Mouse (Mus musculus): ENCODE measurements at regions not wholly inside any gene's neighbourhood (a gene's known extent, or its start where the extent isn't known, plus 50 kb on each side); places are given as distances from the start of the nearest gene placed in this dataset.

DNA sequence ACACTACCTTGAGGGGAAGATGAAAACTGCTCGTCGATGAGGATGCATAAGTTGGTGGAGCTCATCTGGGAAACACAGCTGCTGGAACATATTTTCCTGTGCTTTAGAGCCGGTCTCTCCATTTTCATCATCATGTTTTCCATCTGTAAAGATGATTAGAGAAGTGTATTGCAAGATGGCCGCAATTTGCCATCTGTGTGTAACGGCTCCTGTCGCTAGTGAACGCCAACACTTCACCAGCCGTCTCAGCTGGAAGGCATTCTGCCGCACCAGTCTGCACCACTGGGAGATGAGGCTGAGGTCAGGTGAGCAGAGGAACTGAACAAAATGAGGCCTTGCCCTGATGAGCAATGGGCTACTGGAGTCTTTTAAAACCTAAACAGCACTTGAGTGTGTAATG is 57.4 kb downstream of the Gm21962 start:
- DNase-seq = no peak

DNA sequence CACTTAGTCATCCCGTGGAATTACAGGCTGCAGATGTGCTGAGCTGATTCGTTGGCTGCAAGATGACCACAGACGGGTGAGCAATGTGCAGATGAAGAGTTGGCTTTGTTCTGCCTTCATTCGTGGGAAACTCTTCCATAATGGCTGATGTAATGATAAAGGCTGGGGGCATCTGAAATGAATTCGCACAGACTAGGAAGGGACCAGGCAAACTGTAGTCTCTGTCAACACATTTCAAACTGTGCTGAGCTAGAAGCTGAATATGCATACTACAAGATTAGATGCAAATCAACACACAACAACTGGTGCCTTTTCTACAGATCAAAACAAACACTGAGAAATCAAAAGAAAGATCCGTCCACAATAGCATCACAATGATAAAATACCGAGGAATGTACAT is 58.1 kb downstream of the Gm21962 start:
- DNase-seq = no peak

DNA sequence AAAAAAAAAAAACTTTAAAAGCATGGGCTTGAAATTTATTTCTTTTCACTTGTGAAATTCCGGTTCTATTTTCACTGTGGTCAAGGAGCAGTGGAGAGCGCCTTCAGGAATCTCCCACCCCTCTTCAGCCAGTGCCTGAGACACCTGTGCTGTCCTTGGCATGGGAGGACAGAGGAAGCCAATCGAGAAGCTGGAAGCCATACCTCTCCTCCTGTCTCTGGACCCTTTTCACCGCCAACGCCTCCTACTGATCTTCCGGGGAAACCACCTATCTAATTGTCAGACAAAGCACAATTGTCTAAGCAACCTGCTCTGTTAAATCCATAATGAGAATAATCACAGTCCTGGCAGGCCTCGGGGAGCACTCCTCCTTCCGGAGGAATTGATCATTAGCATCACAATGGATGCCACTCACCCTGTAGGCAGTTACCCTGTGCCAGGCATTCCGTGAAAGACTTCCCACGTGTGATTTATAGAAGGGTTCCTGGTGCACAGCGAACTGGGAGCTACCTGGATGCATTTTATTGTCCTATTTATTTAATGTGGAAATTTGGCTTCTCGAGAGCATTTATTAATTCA is 66.0 kb downstream of the Gm21962 start:
- DNase-seq = no peak

DNA sequence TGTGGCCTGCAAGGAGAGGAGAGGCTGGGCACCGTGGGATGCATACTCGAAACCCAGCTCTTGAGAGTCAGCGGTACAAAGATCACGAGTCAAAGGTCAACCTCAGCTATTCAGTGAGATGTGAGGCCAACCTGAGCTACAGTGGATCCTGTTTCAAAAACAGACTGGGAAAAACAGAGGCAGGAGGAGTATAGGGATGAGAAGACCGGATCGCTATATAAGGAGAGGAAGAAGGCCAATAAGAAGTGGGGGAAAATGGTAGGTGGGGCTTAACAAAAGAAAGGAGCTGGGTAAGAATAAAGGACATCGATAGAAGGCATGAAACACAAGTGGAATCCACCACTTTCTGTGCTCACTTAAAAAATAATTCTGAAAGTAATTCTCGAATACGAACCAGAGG is 70.2 kb downstream of the Gm21962 start:
- DNase-seq = no peak

DNA sequence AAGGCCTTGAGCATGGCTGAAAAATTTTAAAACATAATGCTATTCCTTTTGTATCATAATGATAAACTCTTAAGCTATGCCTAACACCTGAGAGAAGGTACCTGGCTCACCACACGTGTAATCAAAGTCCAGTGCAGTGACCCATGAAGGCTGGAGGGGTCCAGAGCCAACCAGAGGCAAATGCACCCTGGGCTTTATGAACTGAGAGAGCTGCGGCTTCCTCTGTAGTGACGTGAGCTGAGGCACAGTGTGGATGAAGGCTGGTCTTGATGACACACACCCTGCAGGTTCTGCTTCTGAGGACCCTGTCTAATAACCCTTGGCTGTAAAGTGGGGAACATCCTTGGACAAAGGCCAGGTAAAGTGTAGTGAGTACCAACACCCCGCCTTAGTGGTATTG is 70.8 kb downstream of the Gm21962 start:
- DNase-seq = no peak

DNA sequence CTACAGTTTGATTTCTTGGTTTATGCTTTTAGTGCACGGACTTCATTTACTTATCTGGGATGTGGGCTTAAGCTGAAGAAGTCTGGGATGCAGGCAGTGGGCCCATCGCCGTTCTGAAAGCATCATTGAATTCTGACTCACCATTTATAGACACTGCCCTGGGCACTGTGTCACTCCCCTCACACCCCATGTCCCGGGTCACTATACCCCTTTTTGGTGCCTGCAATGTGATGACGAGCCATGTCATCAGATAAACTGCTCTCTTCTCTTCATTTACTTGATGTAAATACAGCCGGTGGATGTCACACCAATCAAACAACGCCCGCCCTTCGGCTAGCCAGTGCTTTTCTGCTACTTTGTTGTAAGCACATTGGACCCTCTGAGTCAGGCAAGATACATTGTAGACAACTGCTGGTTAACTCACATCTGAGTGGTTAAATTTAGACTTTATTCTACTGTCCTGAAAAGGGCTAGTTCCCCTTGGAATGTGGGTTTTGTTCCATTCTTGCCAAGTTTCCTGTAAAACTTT is 80.5 kb downstream of the Gm21962 start:
- no peak for DNase-seq

DNA sequence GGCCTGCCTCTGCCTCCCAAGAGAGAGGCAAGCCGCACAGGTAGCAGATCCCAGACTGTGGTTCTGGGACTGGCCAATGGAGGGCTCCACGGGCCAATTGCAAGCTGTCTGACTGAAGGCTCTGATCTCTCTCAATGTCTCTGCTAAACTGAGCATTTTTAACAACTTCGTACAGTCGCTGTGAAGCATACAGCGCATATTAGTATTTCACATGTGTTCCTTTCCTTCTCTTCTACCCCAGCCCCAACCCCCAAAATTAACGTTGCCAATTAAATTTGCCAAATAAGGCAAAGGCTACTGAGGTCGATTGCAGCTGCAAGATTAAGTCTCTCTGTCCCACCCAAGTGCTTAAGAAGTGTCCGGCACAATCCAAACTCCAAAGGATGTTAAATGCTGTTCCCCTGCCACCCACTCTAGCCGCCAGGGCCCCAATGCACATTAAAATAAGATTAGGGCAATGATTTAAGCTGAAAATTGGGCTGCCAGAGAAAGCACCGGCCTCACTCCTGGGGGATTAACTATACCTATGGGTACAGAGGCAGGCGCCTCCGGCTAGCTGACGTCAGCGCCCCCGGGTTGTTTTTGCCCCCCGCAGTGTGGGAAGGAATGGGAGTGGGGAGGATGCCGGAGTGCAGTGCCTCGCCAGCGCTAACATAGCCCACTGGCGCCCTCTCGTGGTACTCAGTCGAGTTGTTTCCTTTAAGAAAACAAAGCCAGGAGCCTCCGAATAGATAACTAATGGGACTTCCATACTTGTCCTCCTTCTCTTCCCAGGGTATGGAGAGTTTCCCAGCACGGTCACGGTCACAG is 81.3 kb downstream of the Gm21962 start:
- peak; percentile 53 for DNase-seq

DNA sequence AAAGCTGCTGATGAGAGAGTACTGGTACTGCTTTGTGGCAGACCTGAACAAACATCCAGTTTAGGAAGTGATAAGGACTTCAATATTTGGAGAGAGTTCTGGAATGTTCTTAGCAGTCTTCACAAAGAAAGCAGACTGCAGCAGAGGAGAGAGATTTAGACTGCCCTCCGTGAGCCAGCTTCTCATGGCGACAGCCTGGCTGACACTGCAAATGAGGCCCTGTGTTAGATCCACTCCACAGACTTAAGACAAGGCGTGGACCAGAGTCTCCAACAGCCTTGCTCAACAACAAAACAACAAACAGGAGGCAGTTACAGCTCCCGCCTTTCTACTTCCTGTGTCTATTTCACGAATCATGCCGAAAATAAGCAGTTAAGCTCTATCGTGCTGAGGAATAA is 81.9 kb downstream of the Gm21962 start:
- no peak for DNase-seq

DNA sequence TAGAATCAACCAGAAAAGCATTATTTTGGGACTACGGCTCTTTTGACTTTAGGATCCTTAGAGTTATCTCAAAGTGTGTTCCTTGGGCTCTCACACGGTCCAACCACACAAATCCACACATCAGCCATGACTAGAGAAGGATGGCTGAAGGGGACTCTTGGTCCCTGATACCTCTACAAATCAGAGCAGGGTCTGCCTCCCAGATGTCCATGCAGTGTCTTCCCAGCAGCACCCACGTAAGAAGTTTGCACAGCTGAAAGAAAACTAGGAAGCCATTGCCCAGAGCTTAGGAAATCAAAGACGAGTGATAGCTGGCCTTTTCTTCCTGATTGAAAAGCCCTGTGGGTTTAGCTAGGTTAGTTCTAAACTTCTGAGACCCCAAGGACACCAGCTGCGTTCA is 84.1 kb downstream of the Gm21962 start:
- DNase-seq = no peak

DNA sequence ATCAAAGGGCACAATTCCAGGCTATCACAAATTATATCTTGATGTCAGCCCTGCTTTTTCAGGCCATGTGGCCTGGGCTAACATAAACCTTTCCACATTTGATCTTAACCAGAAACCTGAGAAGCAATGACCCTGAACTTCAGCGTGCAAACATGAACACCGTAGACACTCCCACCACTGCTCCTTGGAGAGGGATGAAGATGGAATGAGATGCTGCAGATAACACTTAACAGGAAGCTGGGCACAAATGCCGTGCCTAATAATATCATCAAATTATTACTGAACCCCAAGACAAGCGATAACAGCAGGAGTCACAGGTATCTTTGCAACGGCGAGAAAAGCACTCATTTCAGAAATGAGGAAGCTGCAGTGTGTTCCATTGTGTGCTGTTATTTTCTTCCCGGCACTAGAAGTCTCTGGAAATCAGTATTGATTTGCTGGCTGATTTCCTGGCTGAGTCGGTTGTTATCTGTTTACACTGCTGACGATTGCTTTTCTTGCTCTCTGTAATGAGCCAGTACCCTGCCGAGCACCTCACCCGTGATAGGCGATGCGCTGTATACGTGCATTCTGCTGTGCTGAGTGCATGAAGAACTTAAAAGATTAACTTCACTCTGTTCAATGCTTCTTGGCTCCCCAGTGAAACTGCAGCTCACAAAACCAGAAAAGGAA is 91.0 kb downstream of the Gm21962 start:
- DNase-seq = no peak

DNA sequence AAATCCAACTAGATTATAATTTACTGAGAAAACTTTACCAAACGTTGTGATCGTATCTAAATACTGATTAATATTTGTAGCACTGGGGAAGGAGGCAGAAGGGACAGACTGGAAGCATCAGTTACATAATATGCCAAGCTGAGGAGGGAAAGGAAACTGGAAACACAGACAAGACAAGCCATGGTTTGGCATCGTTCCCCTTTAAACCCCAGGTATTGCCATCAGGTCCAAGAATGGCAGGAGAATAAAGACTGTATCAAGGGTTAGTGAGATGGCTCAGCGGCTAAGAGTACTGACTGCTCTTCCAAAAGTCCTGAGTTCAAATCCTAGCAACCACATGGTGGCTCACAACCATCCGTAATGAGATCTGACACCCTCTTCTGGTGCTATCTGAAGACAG is 92.1 kb downstream of the Gm21962 start:
- DNase-seq = no peak

DNA sequence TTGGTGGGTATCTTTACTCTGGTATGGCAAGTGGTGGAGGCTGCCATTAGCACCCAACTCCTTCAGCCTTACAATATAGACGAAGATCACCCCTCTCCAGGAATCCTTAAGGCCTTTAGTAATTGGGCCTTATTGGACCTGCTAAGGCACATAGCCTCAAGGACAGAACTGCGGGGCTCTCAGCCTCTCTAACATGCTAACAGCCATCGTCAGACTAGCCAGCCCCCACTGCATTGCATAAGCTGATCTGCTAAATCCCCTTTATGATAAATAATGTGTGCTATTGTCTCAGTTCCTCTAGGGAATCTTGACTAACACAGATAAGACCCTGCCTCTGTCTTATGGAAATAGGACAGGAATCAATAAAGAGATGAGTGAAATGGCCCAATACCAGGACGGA is 95.7 kb upstream of the H2afz start:
- DNase-seq = no peak

DNA sequence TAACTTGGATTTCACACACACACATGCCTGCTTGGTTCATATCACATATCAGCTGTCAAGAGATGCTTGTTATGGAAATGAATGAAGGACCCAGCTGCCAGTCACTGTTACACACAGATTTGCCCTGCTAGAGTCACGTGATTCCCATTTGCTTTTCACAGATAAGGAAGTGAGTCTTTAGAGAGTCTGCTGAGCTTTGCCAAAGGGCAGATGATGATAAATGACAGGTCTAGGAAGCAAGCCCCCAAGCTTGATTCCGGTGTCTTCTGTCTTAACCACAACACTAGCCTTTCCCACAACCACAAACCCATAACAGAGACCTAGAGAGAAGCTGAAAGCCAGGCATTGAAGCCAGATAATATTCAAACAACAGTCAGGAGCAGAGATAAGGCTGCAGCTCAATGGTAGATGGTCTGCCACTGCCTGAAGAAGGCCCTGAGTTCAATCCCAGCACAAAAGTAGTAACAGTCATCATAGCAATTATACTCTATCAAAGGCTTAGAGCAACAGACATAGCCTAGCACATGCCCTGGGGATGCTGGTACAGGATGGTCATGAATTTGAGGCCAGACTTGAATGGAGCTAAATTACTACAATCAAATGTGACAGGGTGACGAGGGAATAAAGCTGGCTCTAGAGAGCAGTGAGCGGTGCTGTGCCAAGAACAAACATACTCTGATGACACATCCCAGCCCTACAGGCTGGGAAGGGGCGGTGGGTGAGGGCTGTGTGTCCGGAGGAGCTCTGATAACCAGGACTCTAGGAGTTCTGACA is 89.0 kb upstream of the H2afz start:
- DNase-seq = no peak

DNA sequence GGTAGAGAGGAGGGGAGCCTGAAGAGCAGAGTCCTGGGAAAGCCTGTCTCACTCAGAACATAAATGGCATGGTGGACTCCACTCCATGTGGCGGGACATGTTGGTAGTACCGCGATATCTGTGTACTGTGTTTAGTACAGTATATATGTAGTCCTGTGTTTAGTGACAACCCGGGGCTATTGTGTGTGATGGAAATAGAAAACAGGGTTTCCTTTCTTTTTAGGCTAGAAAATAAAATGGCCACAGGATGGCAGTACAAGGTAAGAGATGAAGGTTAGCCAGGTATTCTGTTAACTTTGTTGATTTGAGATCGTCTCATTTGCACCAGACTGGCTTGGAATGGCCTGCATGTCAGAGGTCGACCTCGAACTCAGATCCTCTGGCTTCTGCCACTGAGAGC is 86.2 kb upstream of the H2afz start:
- DNase-seq = no peak

DNA sequence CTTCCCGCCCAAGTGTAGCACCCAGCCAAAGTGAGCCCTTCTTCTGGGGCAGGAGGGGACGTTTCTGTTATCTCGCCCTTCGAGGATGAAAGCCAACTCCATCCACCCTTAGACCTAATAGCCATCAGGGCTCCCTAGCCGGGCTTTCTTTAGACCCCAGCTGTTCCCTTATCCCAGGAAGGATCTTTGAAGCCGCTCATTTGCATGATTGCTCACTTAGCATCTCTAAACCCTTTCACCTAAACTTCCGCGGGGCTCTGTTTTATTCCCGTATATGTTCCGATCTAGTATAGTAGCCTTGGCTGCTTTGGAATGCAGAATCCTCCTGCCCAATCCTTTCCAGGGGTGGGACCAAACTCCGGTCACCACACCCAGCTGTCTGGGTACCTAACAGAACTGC is 84.3 kb upstream of the H2afz start:
- no peak for DNase-seq

DNA sequence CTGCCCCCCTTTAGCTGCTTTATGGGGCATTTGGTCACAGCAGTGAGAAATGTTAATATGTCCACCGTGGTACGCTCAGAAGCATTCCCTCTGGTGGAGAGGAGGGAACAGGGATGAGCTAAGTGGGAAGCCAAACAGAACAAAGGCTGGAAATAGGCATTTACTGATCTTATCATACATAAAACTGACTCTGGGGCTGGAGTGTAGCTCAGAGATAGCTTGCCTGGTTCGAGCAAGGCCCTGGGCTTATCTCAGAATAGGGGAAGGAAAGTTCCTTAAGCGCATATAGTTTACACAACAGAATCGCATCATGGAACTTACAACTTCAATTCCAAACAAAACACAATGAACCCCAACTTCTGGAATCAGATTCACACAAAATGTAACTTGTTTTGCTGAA is 81.5 kb upstream of the H2afz start:
- DNase-seq = no peak

DNA sequence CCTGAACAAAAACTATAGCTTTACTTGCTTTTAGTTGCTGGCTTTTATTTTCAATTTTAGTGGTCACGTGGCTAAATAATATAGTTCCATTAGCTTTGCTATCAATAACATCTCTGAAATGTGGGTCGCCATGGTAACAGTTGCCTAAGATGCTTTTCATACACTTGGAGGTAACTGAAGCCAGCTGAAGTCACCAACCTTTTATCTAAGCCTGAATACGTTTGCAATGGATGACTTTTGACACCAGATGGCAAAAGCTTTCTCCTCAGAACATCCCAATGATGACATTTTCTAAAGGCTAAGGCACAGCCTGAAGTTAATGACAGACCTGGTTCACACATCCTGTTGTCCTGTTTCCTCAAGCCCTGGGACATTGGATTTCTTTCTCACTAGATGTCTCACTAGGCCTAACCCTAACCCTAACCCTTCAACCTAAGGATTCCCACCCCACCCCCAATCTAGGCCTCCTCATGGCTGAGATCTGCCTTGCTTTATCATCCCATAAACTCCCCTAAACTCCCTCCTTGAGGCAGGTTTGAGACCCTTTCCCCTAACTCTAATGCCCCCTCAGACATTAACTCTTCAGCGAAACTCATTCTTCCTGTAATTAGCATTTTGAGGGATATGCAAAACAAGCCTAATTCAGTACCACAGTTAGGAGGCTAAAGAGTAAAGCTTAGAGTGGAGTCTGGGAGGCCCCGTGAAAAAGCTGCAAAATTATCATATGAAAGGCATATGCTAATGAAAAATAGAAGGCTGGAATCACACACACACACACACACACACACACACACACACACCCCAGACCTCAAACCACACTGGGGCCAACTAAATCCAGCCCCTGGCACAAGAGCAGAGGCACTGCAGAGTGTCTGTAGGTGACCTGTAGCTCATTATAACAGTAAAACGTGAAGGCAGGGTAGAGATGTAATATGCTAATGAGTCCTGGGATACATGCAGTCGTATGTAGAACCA is 80.1 kb upstream of the H2afz start:
- DNase-seq = no peak

DNA sequence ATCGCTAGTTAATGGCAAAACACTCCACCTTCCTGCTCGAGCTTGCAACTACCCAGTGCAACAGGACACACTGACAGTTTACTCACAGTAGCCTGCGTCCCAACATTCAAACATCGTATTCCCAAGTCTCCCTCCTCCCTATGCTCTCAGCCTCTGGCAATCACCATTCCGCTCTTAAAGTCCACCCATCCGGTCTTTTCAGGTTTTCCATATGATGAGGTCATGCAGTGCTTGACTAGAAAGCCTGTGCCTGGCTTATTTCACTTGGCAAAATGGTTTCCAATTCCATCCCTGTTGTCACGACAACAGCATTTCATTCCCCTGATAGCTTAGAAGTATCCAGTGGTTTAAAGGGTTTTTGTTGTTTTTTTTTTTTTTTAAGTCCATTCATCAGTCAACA is 79.1 kb upstream of the H2afz start:
- no peak for DNase-seq

DNA sequence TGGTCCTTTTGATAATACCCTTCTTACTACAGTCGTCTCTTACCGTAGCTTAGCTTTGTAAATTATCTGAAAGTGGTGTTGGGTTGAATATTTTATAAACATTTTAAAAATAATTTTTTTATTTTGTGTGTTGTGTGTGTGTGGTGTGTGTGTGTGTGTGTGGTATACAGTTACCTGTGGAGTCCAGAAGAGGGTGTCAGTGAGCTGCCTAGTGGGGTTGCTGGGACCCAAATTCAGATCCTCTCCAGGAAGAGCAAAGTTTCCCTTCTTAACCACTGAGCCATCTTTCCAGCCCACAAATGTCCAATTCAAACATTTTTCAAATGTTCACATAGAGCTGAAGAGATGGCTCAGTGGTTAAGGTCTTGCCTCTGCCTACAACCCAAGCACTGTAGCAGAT is 78.4 kb upstream of the H2afz start:
- DNase-seq = no peak

DNA sequence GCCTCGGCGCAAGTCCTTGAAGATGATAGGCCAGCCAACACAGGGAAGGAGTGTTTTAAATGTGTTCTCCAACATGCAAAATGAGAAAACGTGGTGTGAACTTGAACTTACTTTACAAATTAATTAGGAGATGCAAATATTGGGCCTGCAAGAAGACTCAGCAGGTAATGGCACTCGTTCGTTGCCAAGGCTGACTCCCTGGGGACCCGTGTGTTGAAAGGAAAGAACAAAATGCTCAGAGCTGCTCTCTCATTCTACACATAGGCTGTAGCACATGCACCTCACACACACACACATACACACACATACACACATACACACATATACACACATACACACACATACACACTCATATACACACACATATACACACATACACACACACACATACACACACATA is 74.6 kb upstream of the H2afz start:
- no peak for DNase-seq

DNA sequence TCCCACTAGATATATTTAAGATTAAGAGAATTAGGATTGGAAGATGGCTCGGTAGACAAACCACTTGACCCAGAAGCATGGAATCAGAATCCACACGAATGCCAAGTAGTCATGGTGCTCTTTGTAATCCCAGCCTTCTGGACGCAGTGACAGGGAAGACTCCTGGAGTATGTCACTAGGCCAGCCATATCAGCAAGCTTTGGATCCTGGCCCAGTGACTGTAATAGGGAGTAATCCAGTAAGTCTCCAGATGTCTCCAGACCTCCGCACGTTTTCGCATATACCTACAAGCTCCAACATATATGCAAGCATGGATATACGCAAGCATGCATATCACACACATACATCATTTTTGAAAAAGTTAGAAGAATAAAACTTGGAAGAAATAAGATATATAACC is 73.9 kb upstream of the H2afz start:
- no peak for DNase-seq

Measured in gastrocnemius, postnatal 25 days (tissue).